Mouse (Mus musculus) kidney, embryonic 15.5 days (tissue): ENCODE measurements around the gene Phb2. TPM values are rescaled to one million over a fixed set of nuclear protein-coding genes. Genes with fewer than 3 reads are reported as not detected.
"Not testable (repeated sequence)": the region's sequence is repeated elsewhere in the genome, so short reads cannot be mapped to it uniquely, and the experiment has no call there.

Experiments
- ATAC-seq: fragments of 200-750 bp; cut with Nextera tagmentation; replicated peaks from 2 replicates; pipeline ENCODE4 v1.8.0; 2017; ENCODE audit warnings: moderate TSS enrichment; ENCODE audit not compliant: low FRiP score
- H3K27ac ChIP-seq: fragments of 300-500 bp; sonication (generic); 2 replicates; pipeline ENCODE4 v1.5.1; 2015; ENCODE audit warnings: mild to moderate bottlenecking, inconsistent platforms
- H3K27me3 ChIP-seq: fragments of 300-500 bp; sonication (generic); 2 replicates; pipeline ENCODE4 v1.6.1; 2015; ENCODE audit warnings: inconsistent platforms
- H3K36me3 ChIP-seq: fragments of 300-500 bp; sonication (generic); 2 replicates; pipeline ENCODE4 v1.6.1; 2015; ENCODE audit warnings: inconsistent platforms
- H3K4me1 ChIP-seq: fragments of 300-500 bp; sonication (generic); 2 replicates; pipeline ENCODE4 v1.6.1; 2015; ENCODE audit warnings: inconsistent platforms
- H3K4me2 ChIP-seq: fragments of 300-500 bp; sonication (generic); 2 replicates; pipeline ENCODE4 v1.6.1; 2015; ENCODE audit warnings: moderate library complexity, mild to moderate bottlenecking, inconsistent platforms
- H3K4me3 ChIP-seq: fragments of 300-500 bp; sonication (generic); replicated peaks from 2 replicates; pipeline ENCODE4 v1.5.1; 2015; ENCODE audit warnings: mild to moderate bottlenecking, inconsistent platforms
- H3K9ac ChIP-seq: fragments of 300-500 bp; sonication (generic); 2 replicates; pipeline ENCODE4 v1.6.1; 2015; ENCODE audit warnings: mild to moderate bottlenecking, inconsistent platforms
- H3K9me3 ChIP-seq: fragments of 300-500 bp; sonication (generic); replicated peaks from 2 replicates; pipeline ENCODE4 v1.6.1; 2016; ENCODE audit warnings: inconsistent platforms
- WGBS: fragments of 180-500 bp; shearing (Covaris S2); methylation state at CpG from one replicate; pipeline ENCODE4 v1.1.7; 2015; ENCODE audit warnings: mixed read lengths; 5-methylcytosine and 5-hydroxymethylcytosine counted together
- polyA plus RNA-seq: library from polyadenylated mRNA; unstranded; fragments of >200 nt; fragmentation: Nextera tagmentation; extraction: Ambion mirVana; gene quantifications from 2 replicates; pipeline ENCODE4 v1.2.1, GENCODE M21; 2015

The Phb2 gene
- polyA plus RNA-seq, 1 experiment from 2014 or later, result 401 TPM

DNA sequence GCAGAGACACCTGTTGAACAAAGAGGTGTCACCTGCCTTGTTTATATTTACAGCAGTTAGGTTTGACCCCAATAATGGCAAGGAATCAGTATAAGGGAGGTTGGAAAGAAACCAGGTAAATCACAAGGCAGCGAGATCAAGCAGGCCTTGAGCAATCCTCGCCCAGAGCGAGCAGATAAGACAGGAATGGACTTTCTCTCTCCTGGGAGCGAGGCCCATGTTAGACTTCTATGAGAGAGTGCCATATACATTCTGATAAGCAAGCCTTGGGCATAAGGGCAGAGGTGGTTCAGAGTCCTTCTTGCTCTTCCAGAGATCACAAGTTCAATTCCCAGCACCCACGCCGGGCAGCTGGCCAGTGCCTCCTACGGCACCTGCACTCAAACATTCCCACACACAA, 33.4 kb upstream of the Phb2 start:
- ATAC-seq, result no peak
- Histone ChIP-seq H3K9me3 (no peaks in the 10 kb centered on the region), H3K4me2 (no peak overlapping the region), H3K36me3 (peaks cover 16% of the 10 kb centered on the region; the same call in 1 of the 2 replicates), H3K4me1 (peaks cover 14% of the 10 kb centered on the region), H3K9ac (no peak overlapping the region), H3K27me3 (no peaks in the 10 kb centered on the region), H3K4me3 (no peak overlapping the region), H3K27ac (no peak overlapping the region)
- WGBS, result 95% methylated on average over 7 of the region's 7 CpGs

DNA sequence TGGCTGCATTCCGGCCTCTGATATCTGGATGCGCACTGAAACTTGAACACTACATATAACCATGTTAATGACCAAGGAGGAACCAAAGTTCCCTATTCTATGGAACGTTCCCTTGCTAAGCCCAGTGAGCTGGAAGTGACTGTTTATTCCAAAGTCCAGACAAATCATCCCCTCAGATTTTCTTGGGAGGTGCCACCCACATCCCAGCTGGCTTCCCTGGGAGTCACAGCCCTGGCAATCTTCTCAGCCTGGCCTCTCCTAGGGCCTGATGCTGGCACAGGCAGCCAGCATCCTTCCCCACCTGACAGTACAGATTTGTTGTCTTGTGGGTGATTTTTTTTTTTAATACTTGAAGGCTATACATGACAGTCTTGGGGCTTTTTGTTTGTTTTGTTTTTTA, 32.6 kb upstream of the Phb2 start:
- no peak overlapping the region for H3K27ac ChIP-seq
- 88% methylated on average over 3 of the region's 3 CpGs for WGBS
- no peaks in the 10 kb centered on the region for H3K9me3 ChIP-seq
- H3K9ac ChIP-seq, result no peak overlapping the region
- H3K4me1 ChIP-seq, result peaks cover 16% of the 10 kb centered on the region
- ATAC-seq, result no peak
- H3K36me3 ChIP-seq, result peaks cover 11% of the 10 kb centered on the region; the same call in 1 of the 2 replicates
- H3K4me3 ChIP-seq, result no peak overlapping the region
- H3K27me3 ChIP-seq, result no peaks in the 10 kb centered on the region
- H3K4me2 ChIP-seq, result no peak overlapping the region

DNA sequence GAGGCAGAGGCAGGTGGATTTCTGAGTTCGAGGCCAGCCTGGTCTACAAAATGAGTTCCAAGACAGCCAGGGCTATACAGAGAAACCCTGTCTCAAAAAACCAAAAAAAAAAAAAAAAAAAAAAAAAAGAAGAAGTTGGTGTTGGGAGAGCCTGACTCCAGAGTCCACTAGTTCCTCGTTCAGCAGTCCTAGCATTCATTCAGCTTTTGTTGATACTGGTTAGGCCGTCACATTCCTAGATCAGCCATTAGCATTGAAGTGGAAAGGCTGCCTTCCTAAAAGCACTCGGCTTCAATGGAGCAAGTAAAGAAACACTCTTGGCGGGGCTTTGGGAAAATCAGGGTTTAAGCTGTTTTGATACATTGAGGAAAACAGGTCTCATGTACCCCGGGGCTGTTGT, 29.8 kb upstream of the Phb2 start:
- not testable (repeated sequence) for H3K4me2 ChIP-seq, H3K4me3 ChIP-seq, H3K27me3 ChIP-seq, H3K9me3 ChIP-seq, H3K9ac ChIP-seq, H3K36me3 ChIP-seq
- peak overlapping the region; percentile 37; the same call in 1 of the 2 replicates for H3K27ac ChIP-seq
- peaks cover 16% of the 10 kb centered on the region for H3K4me1 ChIP-seq
- 66% methylated on average over 6 of the region's 6 CpGs for WGBS
- 0 out of 2 replicates have a peak, but pooled peaks have one; percentile 46 for ATAC-seq

DNA sequence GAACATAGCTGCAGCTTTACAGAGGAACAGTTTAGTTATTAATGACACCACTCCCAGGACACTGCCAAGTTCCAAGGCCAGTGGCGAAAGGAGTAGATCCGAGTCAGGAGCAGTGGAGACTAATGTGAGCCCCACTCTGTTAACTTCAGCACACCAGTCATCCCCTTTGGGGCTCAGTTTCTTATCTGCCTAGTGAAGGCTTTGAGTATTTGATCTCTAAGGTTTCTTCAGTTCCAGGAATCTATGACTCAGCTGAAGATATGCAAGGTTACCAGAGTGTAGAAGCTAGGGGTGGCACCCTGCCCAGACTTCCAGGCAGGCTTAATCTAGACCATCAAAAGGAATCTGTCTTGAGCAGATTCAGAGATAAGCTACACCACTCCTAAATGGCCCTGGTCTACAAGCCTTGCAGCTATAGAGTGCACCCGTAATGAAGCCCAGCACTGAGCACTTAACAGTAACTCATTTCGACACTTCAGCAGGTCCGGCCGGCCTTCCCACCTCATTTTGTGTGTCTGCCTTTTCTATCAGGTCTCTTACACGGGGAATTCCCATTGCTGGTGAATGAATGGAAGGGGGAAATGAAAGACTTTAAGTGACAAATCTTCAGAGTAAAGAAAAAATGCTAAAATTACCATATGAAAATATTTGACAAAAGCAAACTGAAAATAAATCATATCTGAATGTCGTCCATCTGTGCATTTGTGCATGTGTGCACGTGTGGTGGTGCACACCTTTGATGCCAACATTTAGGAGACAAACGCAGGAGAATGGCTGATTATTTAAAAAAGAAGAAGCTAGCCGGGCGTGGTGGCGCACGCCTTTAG, 28.3 kb upstream of the Phb2 start:
- ATAC-seq, result peak; percentile 58

DNA sequence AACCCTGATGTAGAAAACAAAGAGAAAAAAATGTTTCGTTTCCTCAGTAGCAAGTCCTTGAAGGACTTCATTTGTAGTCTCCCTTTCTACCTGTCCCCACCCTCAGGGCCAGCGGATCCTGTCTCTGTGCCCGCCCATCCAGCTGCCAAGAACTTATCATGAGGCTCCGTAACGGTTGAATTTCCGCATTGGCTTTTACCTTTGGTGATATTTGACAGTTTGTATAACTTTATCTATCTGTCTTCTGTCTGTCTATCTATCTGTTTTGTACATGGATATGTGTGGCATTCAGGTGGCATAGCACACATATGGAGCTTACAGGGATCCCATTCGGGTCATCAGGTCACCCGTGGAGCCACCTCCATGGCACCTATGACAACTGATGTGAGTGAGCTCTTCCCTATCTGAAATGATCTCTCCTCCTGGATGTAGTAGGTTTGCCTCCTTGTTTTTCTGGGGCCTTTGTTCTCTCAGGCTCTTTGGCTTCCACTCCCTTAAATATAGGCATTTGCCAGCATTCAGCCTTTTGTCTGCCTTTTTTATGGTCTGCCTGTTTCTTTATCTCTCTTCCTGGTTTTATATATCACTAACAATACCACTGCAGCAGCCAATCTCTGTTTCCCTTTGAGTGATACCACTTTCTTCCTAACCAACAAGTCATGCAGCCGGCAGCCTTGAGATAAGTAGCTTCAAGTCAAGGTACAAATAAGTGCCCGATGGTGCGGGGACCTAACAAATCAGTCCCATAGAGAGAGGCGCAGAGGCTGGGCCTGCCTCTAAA, 26.3 kb upstream of the Phb2 start:
- no peaks in the 10 kb centered on the region for H3K9me3 ChIP-seq
- no peaks in the 10 kb centered on the region for H3K36me3 ChIP-seq
- no peak overlapping the region for H3K4me2 ChIP-seq
- H3K4me1 ChIP-seq, result peaks cover 21% of the 10 kb centered on the region
- H3K27me3 ChIP-seq, result no peaks in the 10 kb centered on the region
- no peak overlapping the region for H3K9ac ChIP-seq
- no peak for ATAC-seq
- no peak overlapping the region for H3K27ac ChIP-seq
- no peak overlapping the region for H3K4me3 ChIP-seq
- 88% methylated on average over 12 of the region's 12 CpGs for WGBS

More for the DNA sequence above, 28.3 kb upstream of the Phb2 start:
- Histone ChIP-seq H3K36me3 (no peaks in the 10 kb centered on the region), H3K27ac (peak overlapping the region; percentile 41; the same call in 1 of the 2 replicates), H3K4me2 (no peak overlapping the region), H3K4me3 (no peak overlapping the region), H3K27me3 (no peaks in the 10 kb centered on the region), H3K9me3 (no peaks in the 10 kb centered on the region), H3K4me1 (peaks cover 21% of the 10 kb centered on the region), H3K9ac (no peak overlapping the region)
- WGBS, result 71% methylated on average over 14 of the region's 14 CpGs

DNA sequence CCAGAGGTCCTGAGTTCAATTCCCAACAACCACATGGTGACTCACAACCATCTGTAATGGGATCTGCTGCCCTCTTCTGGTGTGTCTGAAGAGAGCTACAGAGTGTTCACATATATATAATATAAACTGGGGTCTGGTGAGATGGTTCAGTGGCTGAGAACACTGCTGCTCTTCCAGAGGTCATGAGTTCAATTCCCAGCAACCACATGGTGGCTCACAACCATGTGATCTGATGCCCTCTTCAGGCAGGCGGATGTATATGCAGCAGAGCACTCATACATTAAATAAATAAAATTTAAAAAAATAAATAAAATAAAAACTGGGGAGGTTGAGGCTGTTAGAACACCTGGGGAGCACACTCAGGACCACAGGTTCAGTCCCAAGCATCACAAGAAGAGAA, 25.5 kb upstream of the Phb2 start:
- 97% methylated on average over 1 of the region's 1 CpGs for WGBS
- peaks cover 19% of the 10 kb centered on the region for H3K4me1 ChIP-seq
- not testable (repeated sequence) for H3K9ac ChIP-seq, H3K27ac ChIP-seq, H3K36me3 ChIP-seq, H3K27me3 ChIP-seq, H3K9me3 ChIP-seq, H3K4me2 ChIP-seq, H3K4me3 ChIP-seq, ATAC-seq

DNA sequence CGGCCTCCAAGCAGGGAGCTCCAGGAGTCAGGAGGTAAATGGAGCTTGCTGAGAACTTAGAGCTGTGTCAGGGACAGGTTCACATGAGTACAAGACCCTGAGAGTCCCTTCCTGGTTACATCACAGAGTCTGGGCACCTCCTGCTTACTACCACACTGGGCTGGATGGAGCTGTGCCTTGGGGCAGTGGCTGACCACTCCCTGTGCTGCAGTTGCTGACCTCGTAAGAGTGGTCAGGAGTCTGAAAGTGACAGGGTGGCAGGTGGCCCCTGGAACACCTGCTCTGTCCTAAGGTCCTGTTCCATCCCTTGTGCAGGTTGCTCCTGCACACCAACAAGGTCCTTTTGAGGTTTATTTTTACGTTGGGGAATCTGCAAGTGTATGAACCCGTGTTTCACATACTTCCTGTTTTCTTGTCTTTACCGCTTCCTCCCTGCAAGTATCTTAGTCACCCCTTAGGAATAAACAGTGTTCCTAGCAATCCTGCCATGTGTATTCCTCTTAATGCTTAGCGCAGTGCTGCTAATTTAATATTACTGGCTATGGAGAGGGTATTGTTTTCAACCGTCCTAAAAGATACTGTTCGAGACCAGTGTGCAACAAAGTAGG, 23.9 kb upstream of the Phb2 start:
- no peaks in the 10 kb centered on the region for H3K27me3 ChIP-seq
- H3K9ac ChIP-seq, result no peak overlapping the region
- no peak; the same call in 1 of the 2 replicates for ATAC-seq
- H3K9me3 ChIP-seq, result no peaks in the 10 kb centered on the region
- peaks cover 19% of the 10 kb centered on the region for H3K4me1 ChIP-seq
- 75% methylated on average over 8 of the region's 8 CpGs for whole genome bisulfite sequencing
- H3K4me2 ChIP-seq, result no peak overlapping the region
- H3K4me3 ChIP-seq, result no peak overlapping the region
- H3K36me3 ChIP-seq, result no peaks in the 10 kb centered on the region
- no peak overlapping the region for H3K27ac ChIP-seq

DNA sequence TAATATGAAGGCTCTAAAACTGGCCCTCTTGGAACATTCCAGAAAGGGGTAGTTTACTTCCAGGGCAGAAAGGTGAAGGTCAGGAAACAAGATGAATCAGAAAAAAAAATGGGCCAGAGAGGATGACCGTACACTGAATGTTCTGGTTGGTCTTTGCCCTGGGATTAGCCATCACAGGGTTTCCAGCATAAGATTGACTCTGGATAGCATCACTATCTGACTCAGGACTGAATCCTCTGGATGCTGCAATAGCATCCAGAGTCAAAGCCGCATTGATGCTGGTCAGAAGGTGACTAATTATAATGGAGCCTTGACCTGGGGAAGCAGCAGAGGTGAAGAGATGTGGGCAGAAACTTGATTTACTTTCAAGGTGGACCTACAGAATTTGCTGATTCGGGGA, 23.1 kb upstream of the Phb2 start:
- Histone ChIP-seq H3K4me2 (no peak overlapping the region), H3K27me3 (no peaks in the 10 kb centered on the region), H3K9me3 (no peaks in the 10 kb centered on the region), H3K9ac (no peak overlapping the region), H3K4me1 (peaks cover 20% of the 10 kb centered on the region), H3K36me3 (no peaks in the 10 kb centered on the region), H3K4me3 (no peak overlapping the region), H3K27ac (no peak overlapping the region)
- no peak for ATAC-seq
- 90% methylated on average over 3 of the region's 3 CpGs for WGBS

DNA sequence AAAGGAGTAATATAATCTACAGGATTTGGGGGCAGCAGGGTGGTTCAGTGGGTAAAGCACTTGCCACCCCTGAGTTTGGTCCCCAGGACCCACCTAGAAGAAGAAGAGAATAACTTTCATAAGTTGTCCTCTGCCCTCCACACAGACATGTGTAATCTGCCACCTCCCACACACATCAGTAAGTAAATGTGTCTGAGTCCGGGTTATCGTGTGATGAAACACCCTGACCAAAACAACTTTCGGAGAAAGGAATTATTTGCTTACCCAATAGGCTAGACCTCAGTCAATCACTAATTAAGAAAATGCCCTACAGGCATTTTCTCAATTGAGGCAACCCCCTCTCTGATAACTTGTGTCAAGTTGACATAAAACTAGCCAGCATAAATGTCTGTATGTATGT, 21.6 kb upstream of the Phb2 start:
- H3K4me3 ChIP-seq, result no peak overlapping the region
- no peak overlapping the region for H3K4me2 ChIP-seq
- H3K9me3 ChIP-seq, result no peaks in the 10 kb centered on the region
- peaks cover 29% of the 10 kb centered on the region for H3K4me1 ChIP-seq
- WGBS, result 89% methylated on average over 3 of the region's 3 CpGs
- H3K36me3 ChIP-seq, result peaks cover 2% of the 10 kb centered on the region; the same call in 1 of the 2 replicates
- ATAC-seq, result no peak
- H3K9ac ChIP-seq, result no peak overlapping the region
- H3K27ac ChIP-seq, result no peak overlapping the region
- H3K27me3 ChIP-seq, result no peaks in the 10 kb centered on the region

DNA sequence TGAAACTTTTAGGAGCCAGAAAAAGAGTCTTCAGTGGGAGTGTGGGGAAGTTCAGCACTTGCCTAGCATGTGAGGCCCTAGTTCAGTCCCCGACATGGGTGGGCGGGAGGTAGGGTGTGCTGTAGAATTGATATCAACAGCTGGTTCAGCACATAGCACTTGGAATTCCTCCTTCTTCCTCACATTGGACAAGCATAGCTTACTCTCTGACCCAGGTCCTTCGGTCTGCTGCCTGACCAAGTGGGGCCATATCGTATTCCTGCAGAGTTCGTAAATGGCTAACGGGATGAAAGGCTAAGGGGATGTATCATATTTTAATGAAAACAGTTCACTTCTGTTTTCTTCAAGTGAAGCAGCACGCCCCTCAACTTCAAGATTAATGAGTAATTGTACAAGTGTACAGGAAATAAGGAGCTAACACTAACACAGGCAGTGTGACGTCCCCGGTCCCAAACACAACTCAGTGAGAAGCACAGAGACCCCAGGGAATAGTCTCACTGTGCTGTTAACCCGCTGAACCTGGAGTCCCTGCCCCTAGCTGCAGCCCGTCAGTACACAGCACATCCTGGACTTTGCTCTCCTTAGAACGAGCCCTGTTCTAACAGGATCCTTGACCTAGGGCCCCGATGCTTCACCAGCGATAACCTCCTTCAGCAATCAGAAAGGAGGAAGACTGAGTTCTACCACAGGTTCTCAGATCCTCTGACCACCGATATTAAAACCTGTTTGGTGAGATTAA, 18.7 kb upstream of the Phb2 start:
- no peak overlapping the region for H3K4me2 ChIP-seq
- H3K27me3 ChIP-seq, result no peaks in the 10 kb centered on the region
- peaks cover 24% of the 10 kb centered on the region for H3K4me1 ChIP-seq
- no peaks in the 10 kb centered on the region for H3K9me3 ChIP-seq
- peak; percentile 88 for ATAC-seq
- H3K9ac ChIP-seq, result no peak overlapping the region
- no peak overlapping the region for H3K4me3 ChIP-seq
- peak overlapping the region; percentile 87 for H3K27ac ChIP-seq
- WGBS, result 22% methylated on average over 15 of the region's 15 CpGs
- peaks cover 14% of the 10 kb centered on the region; the same call in 1 of the 2 replicates for H3K36me3 ChIP-seq

DNA sequence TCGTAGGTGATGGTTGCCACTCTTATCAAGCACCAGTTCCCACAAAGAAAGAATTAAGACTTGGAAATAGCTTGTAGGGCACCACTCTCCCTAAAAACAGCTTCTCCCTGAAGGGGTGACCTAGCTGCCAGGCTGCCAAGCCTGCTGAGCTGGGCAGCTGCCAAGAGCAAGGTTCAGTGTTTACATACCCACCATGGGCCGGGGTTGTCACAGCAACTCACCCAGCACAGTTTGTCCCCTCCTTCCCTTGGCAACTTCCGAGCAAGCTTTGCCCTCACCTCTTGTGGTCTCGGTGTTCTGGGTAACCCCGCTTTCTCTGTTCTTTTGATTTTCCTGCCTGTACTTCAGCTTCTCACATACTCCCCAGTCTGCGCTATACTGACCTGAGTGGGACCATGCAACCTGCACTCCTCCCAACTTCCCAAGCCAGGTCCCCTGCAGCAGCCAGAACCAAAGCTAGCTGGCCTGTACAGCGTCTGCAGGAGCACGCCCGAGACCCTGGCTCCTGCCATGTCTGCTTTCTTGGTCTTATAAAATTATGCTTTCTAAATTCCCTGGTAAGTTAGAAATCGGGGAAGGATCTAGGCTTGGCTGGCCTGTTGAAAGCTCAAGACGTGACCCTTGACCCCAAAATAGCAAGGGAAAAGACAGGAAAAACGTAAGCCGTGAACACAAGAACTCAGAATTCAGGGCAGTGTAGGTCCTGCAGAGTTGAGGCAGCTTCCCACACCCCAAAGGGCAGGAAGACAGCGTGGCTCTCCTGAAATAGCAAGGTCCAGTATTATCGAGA, 17.8 kb upstream of the Phb2 start:
- H3K27ac ChIP-seq, result peak overlapping the region; percentile 87
- H3K4me1 ChIP-seq, result peaks cover 29% of the 10 kb centered on the region
- no peak overlapping the region for H3K9ac ChIP-seq

More for the DNA sequence above, 17.8 kb upstream of the Phb2 start:
- ATAC-seq, result peak; percentile 15; the same call in 1 of the 2 replicates
- H3K27me3 ChIP-seq, result no peaks in the 10 kb centered on the region
- H3K4me3 ChIP-seq, result no peak overlapping the region
- no peak overlapping the region for H3K4me2 ChIP-seq
- H3K9me3 ChIP-seq, result no peaks in the 10 kb centered on the region
- WGBS, result 61% methylated on average over 15 of the region's 15 CpGs
- peaks cover 23% of the 10 kb centered on the region; the same call in 1 of the 2 replicates for H3K36me3 ChIP-seq
